Comparison of ENCODE assay signal across 17 mouse cellular contexts in the genomic region with DNA sequence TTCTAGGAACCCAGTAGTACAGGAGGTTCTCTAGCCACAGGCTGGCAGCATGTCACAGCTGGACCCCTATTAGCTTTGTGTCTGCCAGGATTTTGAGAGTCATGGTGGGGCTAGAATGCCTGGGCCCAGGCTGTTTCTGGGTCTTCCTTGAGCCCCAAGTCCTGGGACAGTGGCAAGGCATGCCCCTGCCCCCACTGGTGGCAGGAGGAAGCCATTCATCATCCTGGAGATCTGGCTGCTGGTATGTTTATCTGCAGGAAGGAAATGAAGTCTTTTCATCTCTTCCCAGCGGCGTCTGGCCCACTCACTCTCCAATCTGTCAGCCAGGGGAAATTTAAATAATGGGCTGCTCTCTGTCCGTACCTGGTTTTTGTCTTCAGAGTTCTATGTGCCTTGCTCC. TPM values are rescaled to one million over a fixed set of nuclear protein-coding genes. Genes with fewer than 3 reads are reported as not detected.
DNase-seq lines count a peak whose midpoint lies in the region; ATAC-seq lines count a peak whose summit lies in the region.
"Had no signal": no experiment of that assay in that cellular context is flagged by ENCODE, and none has a peak within 500 bp of the region (broad histone marks: within the 10 kb centered on the region; RNA-seq: fewer than 3 reads in every experiment).

No protein-coding gene starts in this region.

- no peak for ATAC-seq in kidney, embryonic 15.5 days (replicated peaks; ENCODE audit: low FRiP score)
- ATAC-seq in limb, embryonic 12.5 days (ENCODE audit: insufficient number of reproducible peaks, insufficient read depth, low FRiP score, low TSS enrichment, low read depth) = no peak
- no peak for ATAC-seq in cerebellum, adult (ENCODE audit: insufficient number of reproducible peaks, low FRiP score, low TSS enrichment)
- ATAC-seq: CD4-positive, CD25-positive, alpha-beta regulatory T cell, adult 4 months had no signal

- H3K27ac ChIP-seq in kidney, embryonic 15.5 days = no peak overlapping the region
- 0 out of 2 replicates have a peak overlapping the region, but pooled peaks have one; percentile 41 for H3K27ac ChIP-seq in limb, embryonic 12.5 days
- H3K27ac ChIP-seq: heart, embryonic 13.5 days; hindbrain, embryonic 12.5 days had no signal

- DNase-seq in kidney, postnatal 25 days = no peak
- DNase-seq in embryo, embryonic 10 days (ENCODE audit: low spot score) = peak; percentile 46
- DNase-seq in embryo, embryonic 9.5 days (ENCODE audit: extremely low spot score) = peak; percentile 30
- no peak for DNase-seq in adrenal gland, postnatal 4 days (ENCODE audit: low spot score in 2 of 2)
- DNase-seq: adrenal gland, postnatal 14 days; cerebellum, postnatal 25 days; gastrocnemius, postnatal 25 days; right cerebral cortex, postnatal 14 days; thymus, adult 2 months had no signal

- no peaks in the 10 kb centered on the region for H3K9me3 ChIP-seq in kidney, embryonic 15.5 days (replicated peaks)
- no peaks in the 10 kb centered on the region for H3K9me3 ChIP-seq in limb, embryonic 12.5 days
- H3K9me3 ChIP-seq: heart, embryonic 13.5 days; hindbrain, embryonic 12.5 days had no signal

- H3K27me3 ChIP-seq in kidney, embryonic 15.5 days = peaks cover 8% of the 10 kb centered on the region; the same call in 1 of the 2 replicates
- H3K27me3 ChIP-seq in limb, embryonic 12.5 days = no peaks in the 10 kb centered on the region
- H3K27me3 ChIP-seq: hindbrain, embryonic 12.5 days had no signal

- H3K4me1 ChIP-seq in kidney, embryonic 15.5 days = peaks cover 22% of the 10 kb centered on the region
- H3K4me1 ChIP-seq in limb, embryonic 12.5 days (replicated peaks) = peaks cover 18% of the 10 kb centered on the region

- 6% methylated on average over 3 of the region's 3 CpGs for WGBS in kidney, embryonic 15.5 days
- 9% methylated on average over 3 of the region's 3 CpGs for WGBS in limb, embryonic 12.5 days

- 0 out of 2 replicates have a peak overlapping the region, but pooled peaks have one; percentile 2 for H3K9ac ChIP-seq in kidney, embryonic 15.5 days
- 0 out of 2 replicates have a peak overlapping the region, but pooled peaks have one; percentile 9 for H3K9ac ChIP-seq in limb, embryonic 12.5 days (replicated peaks)
- H3K9ac ChIP-seq: heart, embryonic 13.5 days; hindbrain, embryonic 12.5 days had no signal

- no peak overlapping the region for H3K4me2 ChIP-seq in kidney, embryonic 15.5 days
- H3K4me2 ChIP-seq in limb, embryonic 12.5 days = no peak overlapping the region
- H3K4me2 ChIP-seq: heart, embryonic 13.5 days; hindbrain, embryonic 12.5 days had no signal

- H3K4me3 ChIP-seq in kidney, embryonic 15.5 days (replicated peaks) = no peak overlapping the region
- no peak overlapping the region for H3K4me3 ChIP-seq in limb, embryonic 12.5 days (replicated peaks)
- H3K4me3 ChIP-seq: heart, embryonic 13.5 days; hindbrain, embryonic 12.5 days had no signal

- H3K36me3 ChIP-seq in kidney, embryonic 15.5 days = no peaks in the 10 kb centered on the region
- no peaks in the 10 kb centered on the region for H3K36me3 ChIP-seq in limb, embryonic 12.5 days
- H3K36me3 ChIP-seq: heart, embryonic 13.5 days; hindbrain, embryonic 12.5 days had no signal

RNA-seq across cellular contexts. Expression of gene Ano1, which starts 18.3 kb away (rescaled TPM):
- 42.1 and 47.8 TPM in 2 replicates for polyA plus RNA-seq in kidney, embryonic 15.5 days (2015; fragmentation: Nextera tagmentation; extraction: Ambion mirVana)
- 1.7 and 1.8 TPM in 2 replicates for polyA plus RNA-seq in limb, embryonic 12.5 days (2016; fragmentation: Nextera tagmentation; extraction: Ambion mirVana)
- 10 to 100 TPM; 22.7 to 29.3 TPM for total RNA-seq in adrenal gland, postnatal 4 days (2021)
- total RNA-seq: megakaryocyte progenitor cell, adult 5-6 weeks; neutrophil, adult 5-6 weeks had no signal

Comparison
In these comparisons a context has a peak if more than half of its experiments do, and no peak if none do; other contexts are left out.
1. DNase-seq: peak in embryo, embryonic 10 days (single experiment) and embryo, embryonic 9.5 days (single experiment); none in kidney, postnatal 25 days (0 of 2) and adrenal gland, postnatal 4 days (0 of 2).
2. RNA of gene Ano1, which starts 18.3 kb away (polyA plus RNA-seq): 42.1 to 47.8 TPM in kidney, embryonic 15.5 days; 1.7 to 1.8 TPM in limb, embryonic 12.5 days; every median in the first group is over 10 times any median in the second.